In genomic region chr13:102036819-102037624, GRCm38 (mm10) we compare ENCODE assay signal across 28 mouse cellular contexts.
DNase-seq lines count a peak whose midpoint lies in the region; ATAC-seq and TF ChIP-seq lines count a peak whose summit lies in the region.
"Had no signal": no experiment of that assay in that cellular context is flagged by ENCODE, and none has a peak within 500 bp of the region (broad histone marks: within the 10 kb centered on the region; RNA-seq: fewer than 3 reads in every experiment).

No protein-coding gene starts in this region.

- no peak overlapping the region for H3K4me3 ChIP-seq in heart, postnatal 0 days (ENCODE audit: low read depth, low read length)
- H3K4me3 ChIP-seq in heart, embryonic 11.5 days (ENCODE audit: low read depth, low read length) = no peak overlapping the region
- H3K4me3 ChIP-seq in MEL (ENCODE audit: control insufficient read depth in 1 of 2, insufficient read depth in 1 of 2, low read depth in 2 of 2, low read length in 2 of 2) = no peak overlapping the region
- no peak overlapping the region for H3K4me3 ChIP-seq in intestine, postnatal 0 days (ENCODE audit: low read depth, low read length)
- H3K4me3 ChIP-seq in forebrain, embryonic 12.5 days (replicated peaks) = no peak overlapping the region
- H3K4me3 ChIP-seq: gastrocnemius, adult 2 months; heart, embryonic 15.5 days; hindbrain, embryonic 13.5 days; kidney, embryonic 15.5 days; liver, embryonic 12.5 days; neural tube, embryonic 15.5 days had no signal

- H3K4me2 ChIP-seq in heart, postnatal 0 days (ENCODE audit: low read depth, low read length) = peak overlapping the region; percentile 31
- no peak overlapping the region for H3K4me2 ChIP-seq in heart, embryonic 11.5 days
- no peak overlapping the region; the same call in 1 of the 2 replicates for H3K4me2 ChIP-seq in intestine, postnatal 0 days (replicated peaks; ENCODE audit: low read depth)
- H3K4me2 ChIP-seq in forebrain, embryonic 12.5 days = no peak overlapping the region
- H3K4me2 ChIP-seq: hindbrain, embryonic 13.5 days; kidney, embryonic 15.5 days; liver, embryonic 12.5 days; neural tube, embryonic 15.5 days had no signal

- H3K79me2 ChIP-seq in MEL (ENCODE audit: control insufficient read depth, insufficient read depth, low read length, poor library complexity) = no peaks in the 10 kb centered on the region

- TF ChIP-seq RAD21 in MEL (IDR thresholded peaks at IDR 0.05; ENCODE audit: low read depth, low read length) = no peak

- TF ChIP-seq CTCF in heart, postnatal 0 days (IDR thresholded peaks at IDR 0.05; ENCODE audit: low read depth) = no peak
- no peak for TF ChIP-seq CTCF in MEL (IDR thresholded peaks at IDR 0.05 in 2 of 3, conservative IDR thresholded peaks at IDR 0.05 in 1 of 3; ENCODE audit: control insufficient read depth in 1 of 3, insufficient read depth in 1 of 3, low read depth in 2 of 3, low read length in 3 of 3, poor library complexity in 1 of 3, severe bottlenecking in 1 of 3)
- no peak for TF ChIP-seq CTCF in intestine, postnatal 0 days (IDR thresholded peaks at IDR 0.05; ENCODE audit: low read depth)

- TF ChIP-seq EP300 in heart, postnatal 0 days (IDR thresholded peaks at IDR 0.05; ENCODE audit: low read depth) = no peak
- no peak for TF ChIP-seq EP300 in MEL (IDR thresholded peaks at IDR 0.05; ENCODE audit: low read depth in 1 of 2, low read length in 2 of 2)

- WGBS in heart, postnatal 0 days = 70% methylated on average over 7 of the region's 7 CpGs
- WGBS in heart, embryonic 11.5 days (ENCODE audit: insufficient replicate concordance) = 72% methylated on average over 7 of the region's 7 CpGs
- 38% methylated on average over 7 of the region's 7 CpGs for WGBS in intestine, postnatal 0 days
- 83% methylated on average over 7 of the region's 7 CpGs for WGBS in forebrain, embryonic 12.5 days

- peaks cover 14% of the 10 kb centered on the region for H3K4me1 ChIP-seq in heart, postnatal 0 days (ENCODE audit: control insufficient read depth, insufficient read depth)
- no peaks in the 10 kb centered on the region for H3K4me1 ChIP-seq in heart, embryonic 11.5 days (ENCODE audit: control insufficient read depth, insufficient read depth, low read length)
- no peaks in the 10 kb centered on the region for H3K4me1 ChIP-seq in MEL (ENCODE audit: control insufficient read depth in 1 of 2, insufficient read depth in 2 of 2, low read length in 2 of 2)
- H3K4me1 ChIP-seq in intestine, postnatal 0 days (replicated peaks; ENCODE audit: control insufficient read depth, insufficient read depth, low read length) = peaks cover 6% of the 10 kb centered on the region; the same call in 1 of the 2 replicates
- H3K4me1 ChIP-seq in forebrain, embryonic 12.5 days = no peaks in the 10 kb centered on the region
- H3K4me1 ChIP-seq: kidney, embryonic 15.5 days; liver, embryonic 12.5 days; neural tube, embryonic 15.5 days had no signal

- no peaks in the 10 kb centered on the region for H3K9me3 ChIP-seq in heart, postnatal 0 days (replicated peaks; ENCODE audit: control insufficient read depth, low read length)
- H3K9me3 ChIP-seq in heart, embryonic 11.5 days (replicated peaks; ENCODE audit: control insufficient read depth, low read length) = no peaks in the 10 kb centered on the region
- no peaks in the 10 kb centered on the region for H3K9me3 ChIP-seq in MEL (replicated peaks; ENCODE audit: insufficient read depth, low read length)
- no peaks in the 10 kb centered on the region for H3K9me3 ChIP-seq in intestine, postnatal 0 days (ENCODE audit: control insufficient read depth)
- H3K9me3 ChIP-seq in forebrain, embryonic 12.5 days = no peaks in the 10 kb centered on the region
- H3K9me3 ChIP-seq: G1E; heart, embryonic 15.5 days; hindbrain, embryonic 13.5 days; kidney, embryonic 15.5 days; liver, embryonic 12.5 days; neural tube, embryonic 15.5 days had no signal

- no peak for DNase-seq in heart, postnatal 0 days (ENCODE audit: low spot score)
- DNase-seq in MEL (ENCODE audit: low read depth, low spot score) = peak; percentile 4
- peak; percentile 25 for DNase-seq in Muller cell, postnatal 12 days (ENCODE audit: inconsistent ontology term)
- DNase-seq in right cerebral cortex, adult 18-20 months = no peak
- DNase-seq: adrenal gland, postnatal 25 days; B cell, adult 2 months; cerebellum, adult 8-10 months; cerebellum, postnatal 36 days; gastrocnemius, adult 2 months; gastrocnemius, postnatal 36 days; kidney, adult 18-20 months; kidney, postnatal 25 days; left cerebral cortex, postnatal 4 days; liver, postnatal 0 days; lung, postnatal 4 days; right cerebral cortex, postnatal 4 days; thymus, postnatal 14 days had no signal

- no peak for TF ChIP-seq POLR2A in MEL (IDR thresholded peaks at IDR 0.05; ENCODE audit: control insufficient read depth in 1 of 2, insufficient read depth in 1 of 2, low read depth in 1 of 2, low read length in 2 of 2, poor library complexity in 1 of 2)

- no peaks in the 10 kb centered on the region for H3K27me3 ChIP-seq in heart, postnatal 0 days (ENCODE audit: control insufficient read depth, insufficient read depth, low read length)
- H3K27me3 ChIP-seq in heart, embryonic 11.5 days (ENCODE audit: control insufficient read depth, insufficient read depth, low read length) = no peaks in the 10 kb centered on the region
- H3K27me3 ChIP-seq in MEL (ENCODE audit: control insufficient read depth in 1 of 2, insufficient read depth in 2 of 2, low read length in 2 of 2) = no peaks in the 10 kb centered on the region; a peak in 1 of 4 replicates
- H3K27me3 ChIP-seq in intestine, postnatal 0 days (replicated peaks; ENCODE audit: control insufficient read depth, insufficient read depth, low read length) = no peaks in the 10 kb centered on the region
- no peaks in the 10 kb centered on the region for H3K27me3 ChIP-seq in forebrain, embryonic 12.5 days
- H3K27me3 ChIP-seq: heart, embryonic 15.5 days; hindbrain, embryonic 13.5 days; kidney, embryonic 15.5 days; liver, embryonic 12.5 days; neural tube, embryonic 15.5 days had no signal

- no peak overlapping the region for H3K9ac ChIP-seq in heart, postnatal 0 days (replicated peaks; ENCODE audit: low read depth, low read length)
- no peak overlapping the region for H3K9ac ChIP-seq in heart, embryonic 11.5 days (ENCODE audit: low read depth, low read length)
- no peak overlapping the region for H3K9ac ChIP-seq in MEL (ENCODE audit: control insufficient read depth, low read depth, low read length, poor library complexity, severe bottlenecking)
- H3K9ac ChIP-seq in intestine, postnatal 0 days (ENCODE audit: low read depth, low read length) = no peak overlapping the region
- H3K9ac ChIP-seq in forebrain, embryonic 12.5 days = no peak overlapping the region
- H3K9ac ChIP-seq: heart, embryonic 15.5 days; hindbrain, embryonic 13.5 days; kidney, embryonic 15.5 days; liver, embryonic 12.5 days; liver, postnatal 0 days; neural tube, embryonic 15.5 days had no signal

- H3K27ac ChIP-seq in heart, postnatal 0 days (ENCODE audit: low read depth) = peak overlapping the region; percentile 62
- no peak overlapping the region for H3K27ac ChIP-seq in heart, embryonic 11.5 days (ENCODE audit: low read depth, low read length)
- H3K27ac ChIP-seq in MEL (ENCODE audit: control insufficient read depth, low read depth, low read length) = no peak overlapping the region
- H3K27ac ChIP-seq in intestine, postnatal 0 days (ENCODE audit: low read depth, low read length) = peak overlapping the region; percentile 7; the same call in 1 of the 2 replicates
- H3K27ac ChIP-seq in forebrain, embryonic 12.5 days = no peak overlapping the region
- H3K27ac ChIP-seq: gastrocnemius, adult 2 months; hindbrain, embryonic 13.5 days; kidney, embryonic 15.5 days; liver, embryonic 12.5 days; neural tube, embryonic 15.5 days had no signal

- ATAC-seq in heart, postnatal 0 days (ENCODE audit: insufficient read depth, low read depth) = no peak
- no peak for ATAC-seq in heart, embryonic 11.5 days (replicated peaks; ENCODE audit: insufficient number of reproducible peaks, low FRiP score, low TSS enrichment)
- ATAC-seq in intestine, postnatal 0 days = peak; percentile 89
- ATAC-seq in monocyte, adult 5-6 weeks (replicated peaks; ENCODE audit: insufficient number of reproducible peaks, low FRiP score, low TSS enrichment, poor library complexity, severe bottlenecking) = no peak
- no peak for ATAC-seq in forebrain, embryonic 12.5 days (ENCODE audit: low FRiP score)
- ATAC-seq: forebrain, embryonic 14.5 days; liver, embryonic 12.5 days; liver, postnatal 0 days had no signal

- no peaks in the 10 kb centered on the region for H3K36me3 ChIP-seq in heart, postnatal 0 days (replicated peaks; ENCODE audit: control insufficient read depth, insufficient read depth, low read length)
- H3K36me3 ChIP-seq in heart, embryonic 11.5 days (ENCODE audit: control insufficient read depth, insufficient read depth, low read length) = no peaks in the 10 kb centered on the region
- H3K36me3 ChIP-seq in MEL (ENCODE audit: control insufficient read depth in 1 of 2, insufficient read depth in 2 of 2, low read length in 2 of 2) = no peaks in the 10 kb centered on the region
- no peaks in the 10 kb centered on the region for H3K36me3 ChIP-seq in intestine, postnatal 0 days (ENCODE audit: control insufficient read depth, insufficient read depth)
- no peaks in the 10 kb centered on the region for H3K36me3 ChIP-seq in forebrain, embryonic 12.5 days (replicated peaks)
- H3K36me3 ChIP-seq: G1E; heart, embryonic 15.5 days; hindbrain, embryonic 13.5 days; kidney, embryonic 15.5 days; liver, embryonic 12.5 days; neural tube, embryonic 15.5 days had no signal

TF ChIP-seq in MEL, 35 proteins besides CTCF, POLR2A, EP300 and RAD21 (continues in another document):
- TF ChIP-seq MAFK (IDR thresholded peaks at IDR 0.05; ENCODE audit: borderline replicate concordance, low read depth, low read length) = no peak
- TF ChIP-seq CHD2 (IDR thresholded peaks at IDR 0.05; ENCODE audit: low read length) = no peak
- TF ChIP-seq E2F4 (IDR thresholded peaks at IDR 0.05; ENCODE audit: borderline replicate concordance, low read depth, low read length) = no peak
- no peak for TF ChIP-seq TAL1 (IDR thresholded peaks at IDR 0.05; ENCODE audit: low read length)
- TF ChIP-seq MXI1 (IDR thresholded peaks at IDR 0.05; ENCODE audit: low read depth, low read length) = no peak
- no peak for TF ChIP-seq ETS1 (IDR thresholded peaks at IDR 0.05; ENCODE audit: low read depth, low read length)
- TF ChIP-seq GATA1 (IDR thresholded peaks at IDR 0.05; ENCODE audit: low read depth, low read length) = no peak
- TF ChIP-seq UBTF (IDR thresholded peaks at IDR 0.05; ENCODE audit: borderline replicate concordance, insufficient read depth, low read depth, low read length) = no peak
- TF ChIP-seq USF2 (IDR thresholded peaks at IDR 0.05; ENCODE audit: borderline replicate concordance in 1 of 2, insufficient read depth in 1 of 2, low read depth in 1 of 2, low read length in 2 of 2) = no peak
- no peak for TF ChIP-seq NRF1 (IDR thresholded peaks at IDR 0.05; ENCODE audit: insufficient read depth, low read depth, low read length, poor library complexity, severe bottlenecking)
- no peak for TF ChIP-seq MAZ (IDR thresholded peaks at IDR 0.05; ENCODE audit: low read depth, low read length)
- TF ChIP-seq USF1 (IDR thresholded peaks at IDR 0.05; ENCODE audit: low read depth, low read length) = no peak
- TF ChIP-seq TCF12 (IDR thresholded peaks at IDR 0.05; ENCODE audit: low read depth, low read length) = no peak

Comparison
In these comparisons a context has a peak if more than half of its experiments do, and no peak if none do; other contexts are left out.
1. H3K27ac ChIP-seq: peak in heart, postnatal 0 days (single experiment) and intestine, postnatal 0 days (single experiment); none in heart, embryonic 11.5 days (single experiment), MEL (single experiment) and forebrain, embryonic 12.5 days (single experiment).
2. DNase-seq: peak in MEL (single experiment) and Muller cell, postnatal 12 days (single experiment); none in heart, postnatal 0 days (single experiment) and right cerebral cortex, adult 18-20 months (single experiment).